Comparison of ENCODE assay signal across 7 mouse cellular contexts in the genomic region with DNA sequence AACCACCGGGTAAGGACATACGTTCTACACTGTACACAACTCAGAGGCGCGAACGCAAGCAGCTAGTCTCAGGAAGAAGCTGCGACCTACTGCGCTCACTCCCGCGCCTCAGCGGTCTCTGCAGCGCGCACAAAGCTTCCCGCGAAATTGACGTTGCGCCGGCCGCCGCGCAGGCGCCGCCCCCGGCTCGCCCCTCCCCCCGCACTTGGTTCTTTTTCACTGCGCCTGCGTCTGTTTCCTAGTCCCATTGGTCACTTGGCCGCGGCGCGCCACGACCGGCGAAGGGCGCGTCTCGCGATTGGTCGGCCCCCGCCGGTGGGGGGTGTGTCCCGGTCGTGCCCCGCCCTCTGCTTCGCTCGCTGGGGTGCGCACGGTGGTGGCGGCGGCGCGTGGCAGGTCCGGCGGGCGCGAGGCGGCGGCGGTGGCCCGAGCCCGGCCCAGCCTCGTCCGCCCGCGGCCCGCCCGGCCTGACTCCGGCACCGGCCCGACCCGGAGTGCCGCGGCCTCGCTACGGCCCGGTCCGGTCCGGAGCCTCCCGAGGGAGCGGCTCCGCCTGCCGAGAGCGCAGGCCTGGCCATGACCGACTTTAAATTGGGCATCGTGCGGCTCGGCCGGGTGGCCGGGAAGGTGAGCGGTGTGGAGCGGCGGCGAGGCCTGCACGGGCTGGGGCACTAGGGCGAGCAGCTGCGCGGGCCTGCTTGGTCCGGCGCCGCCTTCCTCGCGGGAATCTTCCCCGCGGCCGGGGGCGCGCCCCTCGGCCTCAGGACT. TPM values are rescaled to one million over a fixed set of nuclear protein-coding genes. Genes with fewer than 3 reads are reported as not detected.
DNase-seq lines count a peak whose midpoint lies in the region; ATAC-seq and TF ChIP-seq lines count a peak whose summit lies in the region.

A gene (plus strand): TSS at position 372 of the 768 bp plus-strand sequence.

- peak within 1 kb of the TSS; percentile 78 for H3K9ac ChIP-seq in embryonic facial prominence, embryonic 12.5 days
- H3K9ac ChIP-seq in limb, embryonic 12.5 days (replicated peaks) = peak within 1 kb of the TSS; percentile 93
- peak within 1 kb of the TSS; percentile 82 for H3K9ac ChIP-seq in midbrain, embryonic 15.5 days

- TF ChIP-seq POLR2A in kidney, adult 2 months (IDR thresholded peaks at IDR 0.05; ENCODE audit: low read depth, low read length) = no peak
- no peak; the same call in 1 of the 2 replicates for TF ChIP-seq POLR2A in spleen, adult 2 months (IDR thresholded peaks at IDR 0.05; ENCODE audit: low read depth, low read length)

- peak within 1 kb of the TSS; percentile 98 for H3K4me3 ChIP-seq in embryonic facial prominence, embryonic 12.5 days
- peak within 1 kb of the TSS; percentile 78 for H3K4me3 ChIP-seq in kidney, adult 2 months (ENCODE audit: insufficient read depth, low read depth, low read length)
- H3K4me3 ChIP-seq in limb, embryonic 12.5 days (replicated peaks) = peak within 1 kb of the TSS; percentile 99
- H3K4me3 ChIP-seq in midbrain, embryonic 15.5 days = peak within 1 kb of the TSS; percentile 71
- peak within 1 kb of the TSS; percentile 91 for H3K4me3 ChIP-seq in spleen, adult 2 months (ENCODE audit: extremely low read depth, insufficient read depth, insufficient read length)

- no peaks in the 10 kb centered on the region for H3K27me3 ChIP-seq in embryonic facial prominence, embryonic 12.5 days
- H3K27me3 ChIP-seq in kidney, adult 2 months (replicated peaks; ENCODE audit: control insufficient read depth, insufficient read depth, low read length) = no peaks in the 10 kb centered on the region
- H3K27me3 ChIP-seq in limb, embryonic 12.5 days = no peaks in the 10 kb centered on the region
- H3K27me3 ChIP-seq in midbrain, embryonic 15.5 days (replicated peaks) = no peaks in the 10 kb centered on the region
- no peaks in the 10 kb centered on the region for H3K27me3 ChIP-seq in spleen, adult 2 months (ENCODE audit: control insufficient read depth, insufficient read depth, low read length)

- H3K4me2 ChIP-seq in embryonic facial prominence, embryonic 12.5 days (replicated peaks) = peak within 1 kb of the TSS; percentile 87
- H3K4me2 ChIP-seq in limb, embryonic 12.5 days = peak within 1 kb of the TSS; percentile 93
- peak within 1 kb of the TSS; percentile 87 for H3K4me2 ChIP-seq in midbrain, embryonic 15.5 days

- ATAC-seq in embryonic facial prominence, embryonic 12.5 days (ENCODE audit: insufficient number of reproducible peaks, insufficient read depth, low FRiP score, low TSS enrichment) = peak; percentile 96
- ATAC-seq in limb, embryonic 12.5 days (ENCODE audit: insufficient number of reproducible peaks, insufficient read depth, low FRiP score, low TSS enrichment, low read depth) = peak; percentile 98
- peak; percentile 98 for ATAC-seq in midbrain, embryonic 15.5 days (replicated peaks)

- peak within 1 kb of the TSS; percentile 69 for H3K27ac ChIP-seq in embryonic facial prominence, embryonic 12.5 days
- H3K27ac ChIP-seq in kidney, adult 2 months (ENCODE audit: insufficient read depth, low read depth, low read length) = no peak within 1 kb of the TSS
- H3K27ac ChIP-seq in limb, embryonic 12.5 days = peak within 1 kb of the TSS; percentile 79
- peak within 1 kb of the TSS; percentile 77 for H3K27ac ChIP-seq in midbrain, embryonic 15.5 days
- peak within 1 kb of the TSS; percentile 57 for H3K27ac ChIP-seq in spleen, adult 2 months (ENCODE audit: insufficient read depth, low read length)

- DNase-seq in adrenal gland, postnatal 25 days = peak; percentile 99
- peak; percentile 97 to 98 for DNase-seq in heart, adult 18-20 months
- peak; percentile 99 for DNase-seq in kidney, adult 2 months
- peak; percentile 88 to 97 for DNase-seq in spleen, adult 2 months (ENCODE audit: low read depth in 1 of 2, low spot score in 2 of 2)

- under 1% methylated on average over 102 of the region's 108 CpGs for WGBS in embryonic facial prominence, embryonic 12.5 days
- under 1% methylated on average over 106 of the region's 108 CpGs for WGBS in kidney, adult 2 months
- WGBS in limb, embryonic 12.5 days = under 1% methylated on average over 93 of the region's 108 CpGs
- under 1% methylated on average over 101 of the region's 108 CpGs for WGBS in midbrain, embryonic 15.5 days
- WGBS in spleen, adult 2 months = under 1% methylated on average over 107 of the region's 108 CpGs

- H3K9me3 ChIP-seq in embryonic facial prominence, embryonic 12.5 days = no peaks in the 10 kb centered on the region
- H3K9me3 ChIP-seq in limb, embryonic 12.5 days = no peaks in the 10 kb centered on the region
- no peaks in the 10 kb centered on the region for H3K9me3 ChIP-seq in midbrain, embryonic 15.5 days

- H3K4me1 ChIP-seq in embryonic facial prominence, embryonic 12.5 days = peaks cover 9% of the 10 kb centered on the region; the same call in 1 of the 2 replicates
- H3K4me1 ChIP-seq in kidney, adult 2 months (ENCODE audit: control insufficient read depth, insufficient read depth, low read length) = peaks cover 3% of the 10 kb centered on the region; the same call in 1 of the 2 replicates
- peaks cover 14% of the 10 kb centered on the region for H3K4me1 ChIP-seq in limb, embryonic 12.5 days (replicated peaks)
- H3K4me1 ChIP-seq in midbrain, embryonic 15.5 days = peaks cover 19% of the 10 kb centered on the region
- peaks cover 4% of the 10 kb centered on the region for H3K4me1 ChIP-seq in spleen, adult 2 months (ENCODE audit: control insufficient read depth, insufficient read depth, insufficient read length)

- no peak for TF ChIP-seq CTCF in kidney, adult 2 months (conservative IDR thresholded peaks at IDR 0.05; ENCODE audit: insufficient read depth, insufficient read length, low read depth, low read length)
- TF ChIP-seq CTCF in spleen, adult 2 months (IDR thresholded peaks at IDR 0.05; ENCODE audit: extremely low read depth, insufficient read depth, insufficient read length, insufficient replicate concordance) = no peak

- peaks cover 29% of the 10 kb centered on the region for H3K36me3 ChIP-seq in embryonic facial prominence, embryonic 12.5 days
- no peaks in the 10 kb centered on the region for H3K36me3 ChIP-seq in kidney, adult 2 months (ENCODE audit: control insufficient read depth, insufficient read depth, low read length)
- peaks cover 29% of the 10 kb centered on the region for H3K36me3 ChIP-seq in limb, embryonic 12.5 days
- peaks cover 22% of the 10 kb centered on the region for H3K36me3 ChIP-seq in midbrain, embryonic 15.5 days (replicated peaks)
- peaks cover 4% of the 10 kb centered on the region for H3K36me3 ChIP-seq in spleen, adult 2 months (ENCODE audit: control insufficient read depth, insufficient read depth, low read length)

RNA-seq across cellular contexts. Expression of the gene that starts here (rescaled TPM):
- total RNA-seq in adrenal gland, postnatal 25 days (2021) = 21.3 and 26.6 TPM in 2 replicates
- 22.4 and 25.1 TPM in 2 replicates for polyA plus RNA-seq in embryonic facial prominence, embryonic 12.5 days (2016; fragmentation: Nextera tagmentation; extraction: Ambion mirVana)
- 10 to 100 TPM; 15.3 to 20.2 TPM for total RNA-seq in heart, adult 18-20 months (2021)
- polyA plus RNA-seq in kidney, adult 2 months (2012; rRNA removed) = 5.1 and 6.3 TPM in 2 replicates
- polyA plus RNA-seq in limb, embryonic 12.5 days (2016; fragmentation: Nextera tagmentation; extraction: Ambion mirVana) = 25.3 and 26.8 TPM in 2 replicates
- 24.3 and 25.3 TPM in 2 replicates for polyA plus RNA-seq in midbrain, embryonic 15.5 days (2015; fragmentation: Nextera tagmentation; extraction: Ambion mirVana)
- 3.8 and 4.9 TPM in 2 replicates for polyA plus RNA-seq in spleen, adult 2 months (2012; rRNA removed)
